Mouse (Mus musculus) gastrocnemius, postnatal 25 days (tissue): ENCODE results near the gene Olfr127. TPM values are rescaled to one million over a fixed set of nuclear protein-coding genes. Genes with fewer than 3 reads are reported as not detected.
"Not testable (repeated sequence)": the region's sequence is repeated elsewhere in the genome, so short reads cannot be mapped to it uniquely, and the experiment has no call there.

ENCODE experiments used
- DNase-seq: peaks from one replicate; pipeline ENCODE4 v3.0.0; 2022
- long read RNA-seq, 2 experiments: library from polyadenylated mRNA; stranded (forward); transcript quantifications; one replicate each; pipeline ENCODE4 v2.0.0; 2021
- total RNA-seq, 2 experiments: library from RNA; stranded (reverse); gene quantifications; 1 replicate in 1 of 2; 2 replicates in 1 of 2; pipeline ENCODE4 v1.2.3; 2021

The Olfr127 gene
- not detected for total RNA-seq
- long read RNA-seq, experiment 1 = 0 reads
- long read RNA-seq, experiment 2 = 0 reads

DNA sequence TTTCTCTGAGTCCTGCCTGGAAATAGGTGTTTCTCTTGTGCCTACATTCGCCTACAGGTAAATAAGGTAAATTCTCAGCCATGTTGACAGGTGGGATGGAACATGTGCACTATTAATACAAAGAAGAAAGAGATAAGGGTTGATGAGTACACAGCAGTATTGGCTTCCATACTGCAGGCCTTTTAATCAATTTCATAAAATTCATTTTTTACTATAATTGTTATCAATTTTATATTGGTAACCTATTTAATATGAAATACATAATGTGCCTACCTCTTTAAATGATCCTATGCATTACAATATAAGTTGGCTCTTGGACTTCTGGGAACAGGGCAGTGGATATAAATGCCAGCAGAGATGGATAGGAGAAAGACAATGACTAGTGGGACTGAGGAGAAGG, at the start of gene Olfr127:
Olfr127 (plus strand) TSS at position 301 of the 400 bp plus-strand sequence.
- DNase-seq = no peak

DNA sequence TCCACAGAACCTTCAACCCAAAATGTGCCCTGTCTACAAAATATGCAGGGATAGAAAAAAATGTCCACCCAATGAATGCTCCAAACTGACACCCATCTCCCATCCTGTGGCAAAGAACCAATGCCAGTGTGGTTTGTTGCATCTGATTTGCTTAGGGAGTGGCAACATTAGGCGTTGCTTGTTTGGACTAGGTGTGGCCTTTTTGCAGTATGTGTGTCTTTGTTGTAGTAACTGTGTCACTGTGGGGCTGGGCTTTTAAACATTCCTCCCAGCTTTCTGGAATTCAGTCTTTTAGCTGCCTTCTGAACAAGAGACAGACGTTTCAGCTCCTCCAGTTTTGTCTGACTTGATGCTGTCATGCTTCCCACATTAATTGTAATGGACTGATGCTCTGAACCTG, 36.3 kb upstream of the Olfr127 start:
- DNase-seq = no peak

DNA sequence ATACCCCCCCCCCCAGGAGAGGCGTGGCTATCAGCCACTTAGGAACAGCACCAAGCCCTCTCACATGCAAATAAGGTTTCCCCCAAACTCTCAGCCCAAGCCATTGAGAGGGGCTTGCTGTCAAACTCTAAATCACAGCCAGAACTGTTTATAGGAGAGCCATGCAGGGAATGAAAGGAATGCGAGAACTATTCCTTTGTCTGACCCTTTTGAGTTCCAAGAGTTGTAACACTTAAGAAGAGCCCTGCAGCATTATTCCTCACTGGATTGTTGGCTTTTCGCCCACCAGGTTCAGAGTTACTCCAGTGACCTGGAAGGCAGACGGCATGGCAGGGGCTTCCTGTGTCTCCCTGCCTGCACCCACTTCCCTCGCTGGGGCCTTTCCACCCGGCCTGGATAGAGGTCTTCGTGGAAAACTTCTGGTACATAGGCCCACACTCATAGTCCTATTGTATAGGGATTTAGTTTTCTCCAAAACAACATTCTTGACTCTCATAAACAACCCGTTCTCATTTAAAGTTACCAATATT, 30.5 kb upstream of the Olfr127 start:
- no peak for DNase-seq

DNA sequence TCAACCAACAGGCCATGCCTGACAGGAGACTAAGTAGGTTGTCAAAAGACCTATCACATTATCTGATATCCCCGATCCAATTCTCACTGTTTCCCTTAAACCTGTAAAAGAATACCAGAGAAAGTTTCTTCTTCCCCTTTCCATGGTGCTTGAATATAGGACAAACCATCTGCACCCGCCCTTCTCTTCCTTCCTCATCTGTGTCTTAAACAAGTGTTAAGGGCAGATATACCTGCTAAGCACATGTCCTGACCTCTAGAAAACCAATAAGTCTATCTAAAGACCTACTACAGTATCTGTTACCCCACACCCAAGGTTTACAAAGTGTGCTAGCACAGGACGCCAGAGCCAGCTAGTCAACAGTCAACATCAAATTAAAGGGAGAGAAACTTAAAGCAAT, 26.4 kb upstream of the Olfr127 start:
- no peak for DNase-seq

DNA sequence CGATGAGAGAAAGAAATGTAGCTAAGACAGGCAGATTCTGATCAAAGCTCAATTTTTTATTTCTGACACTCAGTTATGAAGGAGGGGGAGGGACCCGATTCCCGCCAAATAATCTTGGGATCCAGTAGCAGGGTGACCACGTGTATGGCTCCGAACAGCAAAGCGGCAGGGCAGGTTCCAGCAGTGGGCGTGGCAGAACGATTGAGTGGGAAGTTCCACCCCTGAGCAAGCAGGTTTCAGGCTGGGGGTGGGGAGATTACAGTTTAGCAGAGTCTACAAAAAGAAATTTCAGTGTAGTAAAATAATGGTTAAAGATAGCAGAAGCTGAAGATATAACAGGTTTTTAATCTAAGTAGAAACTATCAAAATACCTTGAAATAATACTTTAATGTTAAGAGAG, 6.6 kb downstream of the Olfr127 start:
- not testable (repeated sequence) for DNase-seq

DNA sequence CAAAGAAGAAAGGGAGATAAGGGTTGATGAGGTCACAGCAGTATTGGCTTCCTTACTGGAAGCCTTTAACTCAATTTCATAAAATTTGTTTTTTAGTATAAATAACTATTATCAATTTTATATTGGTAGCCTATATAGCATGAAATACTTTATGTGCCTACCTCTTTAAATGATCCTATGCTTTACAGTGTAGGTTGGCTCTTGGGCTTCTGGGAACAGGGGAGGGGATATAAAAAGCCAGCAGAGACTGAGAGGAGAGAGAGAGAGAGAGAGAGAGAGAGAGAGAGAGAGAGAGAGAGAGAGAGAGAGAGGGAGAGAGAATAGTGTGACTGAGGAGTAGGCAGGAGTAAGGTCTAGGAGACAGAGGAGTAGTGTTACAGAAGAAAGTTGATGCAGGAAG, 20.0 kb downstream of the Olfr127 start, which contains the start of gene Olfr128:
Olfr128 (plus strand) TSS at position 301 of the 400 bp plus-strand sequence.
- DNase-seq = no peak

DNA sequence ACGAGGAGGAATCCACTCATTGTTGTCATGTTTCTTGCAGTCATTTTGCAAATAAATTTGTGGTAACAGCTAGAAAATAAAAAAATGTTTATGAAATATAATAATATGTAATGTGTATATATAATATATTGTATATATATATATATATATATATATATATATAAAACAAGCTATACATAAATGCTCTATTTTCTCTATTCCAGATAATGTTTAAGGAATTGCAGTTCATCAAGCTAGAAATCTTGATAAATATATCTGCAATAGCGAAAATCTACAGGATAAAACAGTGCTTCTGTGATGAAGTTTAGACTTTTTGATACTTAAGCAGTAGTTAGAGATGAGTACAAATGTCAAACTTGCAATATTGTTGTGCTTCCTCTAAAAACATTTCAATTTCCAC, 52.7 kb downstream of the Olfr127 start, which contains the start of gene Olfr761:
Olfr761 (minus strand) TSS at position 101 of the 400 bp plus-strand sequence.
- DNase-seq = no peak

Other genes starting within 250 kb of the Olfr127 start
- not detected for gene Olfr117, start 236.7 kb upstream of the Olfr127 start, total RNA-seq
- not detected for gene Olfr118, start 233.4 kb upstream of the Olfr127 start, total RNA-seq
- gene Olfr119, start 203.9 kb upstream of the Olfr127 start, total RNA-seq = not detected
- gene Olfr120, start 178.6 kb upstream of the Olfr127 start, total RNA-seq = not detected
- gene Olfr121, start 151.6 kb upstream of the Olfr127 start, total RNA-seq = not detected
- not detected for gene Olfr122, start 131.8 kb upstream of the Olfr127 start, total RNA-seq
- not detected for gene Olfr123, start 106.9 kb upstream of the Olfr127 start, total RNA-seq
- not detected for gene Olfr124, start 100.5 kb upstream of the Olfr127 start, total RNA-seq
- not detected for gene Olfr125, start 67.5 kb upstream of the Olfr127 start, total RNA-seq
- not detected for gene Olfr126, start 53.0 kb upstream of the Olfr127 start, total RNA-seq
- gene Olfr128, start 20.1 kb downstream of the Olfr127 start, total RNA-seq = not detected
- gene Olfr761, start 52.6 kb downstream of the Olfr127 start, total RNA-seq = not detected
- gene Olfr129, start 159.6 kb downstream of the Olfr127 start, total RNA-seq = not detected
- gene Olfr130, start 163.5 kb downstream of the Olfr127 start, total RNA-seq = not detected
- gene Olfr131, start 188.3 kb downstream of the Olfr127 start, total RNA-seq = not detected
- gene Olfr132, start 234.1 kb downstream of the Olfr127 start, total RNA-seq = not detected
- gene Olfr133, start 244.8 kb downstream of the Olfr127 start, total RNA-seq = not detected